Mouse (Mus musculus): ENCODE measurements around the gene Lyst.
"Not testable (repeated sequence)": the region's sequence is repeated elsewhere in the genome, so short reads cannot be mapped to it uniquely, and the experiment has no call there.

Gene Lyst

GRCm38 (mm10) chr13:13590048-13591011 is at the start of gene Lyst:
Gene Lyst, plus strand, starts transcription at chr13:13590397.
- peak; percentile 99 for DNase-seq

GRCm38 (mm10) chr13:13543073-13543472 is 47.1 kb upstream of the Lyst start:
- DNase-seq = not testable (repeated sequence)

GRCm38 (mm10) chr13:13546792-13547191 is 43.4 kb upstream of the Lyst start:
- no peak for DNase-seq

GRCm38 (mm10) chr13:13547889-13548288 is 42.3 kb upstream of the Lyst start:
- DNase-seq = no peak

- no peak for DNase-seq
Observed at GRCm38 (mm10) chr13:13548431-13549190, 41.6 kb upstream of the Lyst start.

- no peak for DNase-seq
Observed at GRCm38 (mm10) chr13:13549687-13550660, 40.2 kb upstream of the Lyst start.

GRCm38 (mm10) chr13:13552020-13552419 is 38.2 kb upstream of the Lyst start:
- DNase-seq = no peak

- DNase-seq = no peak
Observed at GRCm38 (mm10) chr13:13553660-13554059, 36.5 kb upstream of the Lyst start.

GRCm38 (mm10) chr13:13555196-13555595 is 35.0 kb upstream of the Lyst start:
- DNase-seq = no peak

GRCm38 (mm10) chr13:13557001-13557743 is 33.0 kb upstream of the Lyst start:
- DNase-seq = peak; percentile 31

GRCm38 (mm10) chr13:13558251-13558650 is 31.9 kb upstream of the Lyst start:
- DNase-seq = no peak

DNA sequence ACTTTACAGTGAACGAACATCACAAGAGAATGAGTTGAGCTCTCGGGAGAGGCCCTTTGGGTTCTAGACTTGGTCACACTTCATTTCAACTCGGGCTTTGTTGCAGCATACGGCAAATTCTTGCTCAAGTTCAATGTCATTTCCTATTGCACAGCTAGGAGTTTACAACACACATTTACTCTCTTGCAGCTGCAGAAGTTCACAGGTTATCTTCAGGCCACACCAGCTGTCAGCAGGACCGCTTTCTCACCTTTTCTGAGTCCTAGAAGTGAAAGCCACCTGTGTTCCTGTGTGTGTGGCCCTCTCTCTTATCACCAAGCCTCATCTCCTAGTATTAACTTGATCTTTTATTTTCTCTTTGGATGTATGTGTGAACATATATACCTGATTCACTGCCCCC is 31.3 kb upstream of the Lyst start:
- DNase-seq = no peak

DNA sequence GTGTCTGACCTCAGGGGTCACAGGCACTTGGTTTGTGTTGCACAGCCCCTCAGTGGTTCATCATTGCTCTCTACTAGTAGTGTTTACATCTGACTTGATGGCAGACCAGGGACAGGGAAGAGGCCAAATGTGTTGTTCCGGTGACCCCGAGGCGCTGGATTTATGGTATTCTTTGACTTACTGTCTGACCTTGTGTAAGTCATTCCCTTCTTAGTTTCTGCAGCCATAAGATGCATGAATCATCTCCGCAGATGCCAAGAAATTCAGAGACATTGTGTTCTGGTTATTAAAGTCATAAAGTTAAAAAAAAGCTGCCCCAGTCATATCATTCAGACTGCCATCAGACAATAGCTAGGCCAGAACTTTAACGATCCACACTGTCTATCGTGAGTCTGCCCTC is 27.6 kb upstream of the Lyst start:
- no peak for DNase-seq

- no peak for DNase-seq
Observed at GRCm38 (mm10) chr13:13564116-13564515, 26.1 kb upstream of the Lyst start.

GRCm38 (mm10) chr13:13564541-13564940 is 25.7 kb upstream of the Lyst start:
- DNase-seq = no peak

- DNase-seq = no peak
Observed at GRCm38 (mm10) chr13:13567640-13568039, 22.6 kb upstream of the Lyst start.

- no peak for DNase-seq
Observed at GRCm38 (mm10) chr13:13568824-13569223, 21.4 kb upstream of the Lyst start.

- DNase-seq = no peak
Observed at GRCm38 (mm10) chr13:13569603-13570002, 20.6 kb upstream of the Lyst start.

DNA sequence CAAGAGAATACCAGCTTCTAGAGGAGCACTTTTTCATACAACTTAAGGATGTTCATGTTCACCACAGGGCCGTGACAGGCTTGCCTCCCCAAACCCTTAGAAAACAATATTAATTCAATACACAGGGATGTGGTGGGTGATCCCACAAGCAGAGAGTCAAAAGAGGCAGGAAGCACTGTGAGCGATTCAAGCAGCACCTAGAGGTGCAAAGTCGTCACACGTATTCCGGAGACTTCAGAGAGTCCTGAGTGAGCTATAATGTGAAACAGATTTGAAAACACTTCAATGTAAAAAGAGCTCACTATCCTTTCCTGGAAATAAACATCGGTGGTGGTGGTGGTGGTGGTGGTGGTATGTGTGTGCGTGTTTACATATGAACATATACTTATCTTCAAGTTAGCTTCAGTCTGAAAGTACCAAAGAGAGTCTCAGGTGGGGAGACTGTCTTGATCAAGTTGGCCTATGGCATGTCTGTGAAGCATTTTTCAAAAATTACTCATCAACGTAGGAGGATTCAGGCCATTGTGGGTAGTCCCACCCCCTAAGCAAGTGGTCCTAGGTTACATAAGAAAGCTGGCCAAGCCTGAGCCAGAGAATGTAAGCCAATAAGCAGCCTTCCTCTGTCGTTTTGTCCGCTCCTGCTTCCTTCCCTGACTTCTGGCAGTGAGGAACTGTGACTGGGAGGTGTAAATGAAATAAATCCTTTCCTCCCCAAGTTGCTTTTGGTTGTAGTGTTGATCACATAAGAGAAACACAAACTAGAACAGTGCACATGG is 17.9 kb upstream of the Lyst start:
- DNase-seq = no peak

- no peak for DNase-seq
Observed at GRCm38 (mm10) chr13:13572941-13573340, 17.3 kb upstream of the Lyst start.
